Mouse (Mus musculus) kidney, adult 2 months (tissue): ENCODE results near the gene Stk26. TPM values are rescaled to one million over a fixed set of nuclear protein-coding genes. Genes with fewer than 3 reads are reported as not detected.

Experiments used
- DNase-seq: peaks from one replicate; pipeline ENCODE4 v3.0.0; 2021
- H3K27ac ChIP-seq: fragments of 200-500 bp; 2 replicates; pipeline ENCODE4 v1.5.1; 2012; ENCODE audit warnings: low read depth, low read length, control low read depth, inconsistent platforms; ENCODE audit not compliant: insufficient read depth
- H3K27me3 ChIP-seq: fragments of 200-500 bp; replicated peaks from 2 replicates; pipeline ENCODE4 v1.6.1; 2012; ENCODE audit warnings: mild to moderate bottlenecking, moderate library complexity, low read length, inconsistent platforms; ENCODE audit not compliant: control insufficient read depth, insufficient read depth
- H3K36me3 ChIP-seq: fragments of 200-500 bp; 2 replicates; pipeline ENCODE4 v1.6.1; 2012; ENCODE audit warnings: mild to moderate bottlenecking, moderate library complexity, low read length, inconsistent platforms; ENCODE audit not compliant: control insufficient read depth, insufficient read depth
- H3K4me1 ChIP-seq: fragments of 200-500 bp; 2 replicates; pipeline ENCODE4 v1.6.1; 2011; ENCODE audit warnings: low read length; ENCODE audit not compliant: control insufficient read depth, insufficient read depth
- H3K4me3 ChIP-seq: fragments of 200-500 bp; 2 replicates; pipeline ENCODE4 v1.5.1; 2011; ENCODE audit warnings: mild to moderate bottlenecking, low read depth, low read length, control low read depth; ENCODE audit not compliant: insufficient read depth
- CTCF ChIP-seq: fragments of 200-500 bp; conservative IDR thresholded peaks from 2 replicates; pipeline ENCODE4 v1.5.1; 2011; ENCODE audit warnings: low read depth, mild to moderate bottlenecking, control low read depth, low read length, moderate library complexity, mixed read lengths; ENCODE audit not compliant: insufficient read depth, insufficient read length
- POLR2A ChIP-seq: fragments of 200-500 bp; IDR thresholded peaks from one replicate; pipeline ENCODE4 v1.6.1; 2011; ENCODE audit warnings: low read depth, low read length, control low read depth
- WGBS: fragments of 180-500 bp; shearing (Covaris S2); methylation state at CpG from one replicate; pipeline ENCODE4 v1.1.7; 2018; 5-methylcytosine and 5-hydroxymethylcytosine counted together
- polyA plus RNA-seq: library from polyadenylated mRNA; depleted of rRNA; stranded (reverse); fragments of >200 nt; gene quantifications from 2 replicates; pipeline ENCODE4 v1.2.3, GENCODE M21; 2012; rRNA removed

The Stk26 gene
- 0.94 and 1.6 TPM in 2 replicates for polyA plus RNA-seq

- H3K27me3 ChIP-seq: no peaks in the 10 kb centered on the region
- H3K27ac ChIP-seq: no peak within 1 kb of the TSS
- H3K4me1 ChIP-seq: no peaks in the 10 kb centered on the region
- DNase-seq: peak; percentile 41
- 1% methylated on average over 31 of the region's 31 CpGs for WGBS
- TF ChIP-seq POLR2A (no peak), CTCF (no peak)
- no peaks in the 10 kb centered on the region for H3K36me3 ChIP-seq
- H3K4me3 ChIP-seq: peak within 1 kb of the TSS; percentile 48
These were observed at the start of gene Stk26 for GRCm38 (mm10) chrX:50840847-50841560. Gene Stk26, plus strand, starts transcription at chrX:50841047.

DNA sequence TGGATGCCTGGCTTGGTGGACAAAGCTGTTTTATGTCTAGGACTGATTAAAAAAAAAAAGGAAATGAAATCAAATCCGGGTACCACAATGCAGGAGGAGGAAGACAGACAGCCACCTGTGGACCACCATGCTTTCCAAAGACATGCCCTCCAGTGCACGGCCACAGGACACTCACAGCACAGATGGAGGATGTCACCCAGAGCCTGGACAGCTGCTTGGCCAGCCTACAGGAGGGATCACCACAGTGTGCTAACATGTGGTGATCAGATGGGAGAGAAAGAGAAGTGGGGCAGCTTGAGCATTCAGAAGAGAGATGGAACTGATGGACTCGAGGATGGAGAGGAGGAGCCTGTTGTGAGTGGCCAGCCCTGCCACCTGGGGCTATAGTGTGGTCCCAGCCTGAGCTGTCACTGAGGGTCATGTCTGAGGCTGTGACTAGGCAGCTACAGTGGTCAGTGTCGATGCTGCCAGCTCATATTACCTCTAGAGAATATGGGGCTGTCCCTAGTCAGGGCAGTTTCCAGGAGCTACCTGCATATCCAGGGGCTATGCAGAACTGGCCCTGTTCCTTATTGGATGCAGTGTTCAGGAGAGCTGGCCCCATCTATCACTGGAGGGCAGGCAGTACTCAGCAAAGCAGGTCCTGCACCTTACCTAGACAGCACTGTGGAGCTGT is 47.7 kb upstream of the Stk26 start:
- WGBS: 32% methylated on average over 4 of the region's 4 CpGs
- H3K36me3 ChIP-seq: no peaks in the 10 kb centered on the region
- TF ChIP-seq CTCF (no peak), POLR2A (no peak)
- H3K27ac ChIP-seq: no peak overlapping the region
- no peak overlapping the region for H3K4me3 ChIP-seq
- no peaks in the 10 kb centered on the region for H3K27me3 ChIP-seq
- no peaks in the 10 kb centered on the region for H3K4me1 ChIP-seq
- no peak for DNase-seq

DNA sequence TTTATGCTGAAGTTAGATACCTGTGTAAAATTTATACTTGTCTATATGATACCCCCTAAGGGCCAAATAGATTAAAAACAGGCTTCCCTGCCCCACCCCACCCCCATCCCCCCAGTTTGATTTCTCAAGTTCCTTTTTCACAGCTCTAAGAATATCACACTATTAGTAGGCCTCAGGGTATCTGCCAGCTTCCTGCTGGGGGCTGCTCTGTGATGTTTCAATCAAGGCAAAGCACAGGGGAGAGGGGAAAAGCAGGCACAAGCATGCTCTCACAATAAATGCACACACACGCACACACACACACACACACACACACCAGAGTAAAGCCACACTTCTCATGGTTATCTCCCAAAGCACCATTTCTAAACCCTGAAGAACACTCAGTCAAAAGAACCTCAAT is 43.0 kb upstream of the Stk26 start:
- Histone ChIP-seq H3K27me3 (no peaks in the 10 kb centered on the region), H3K36me3 (no peaks in the 10 kb centered on the region), H3K4me3 (no peak overlapping the region), H3K27ac (no peak overlapping the region), H3K4me1 (no peaks in the 10 kb centered on the region)
- no peak for DNase-seq
- WGBS: 100% methylated on average over 1 of the region's 1 CpGs
- TF ChIP-seq POLR2A (no peak), CTCF (no peak)

- no peak overlapping the region for H3K4me3 ChIP-seq
- 79% methylated on average over 10 of the region's 10 CpGs for WGBS
- H3K4me1 ChIP-seq: no peaks in the 10 kb centered on the region
- TF ChIP-seq POLR2A (no peak), CTCF (no peak)
- H3K27me3 ChIP-seq: no peaks in the 10 kb centered on the region
- H3K27ac ChIP-seq: no peak overlapping the region
- no peak for DNase-seq
- no peaks in the 10 kb centered on the region for H3K36me3 ChIP-seq
These were observed 42.3 kb upstream of the Stk26 start for GRCm38 (mm10) chrX:50798571-50798970.

- Histone ChIP-seq H3K4me3 (no peak overlapping the region), H3K27me3 (no peaks in the 10 kb centered on the region), H3K4me1 (no peaks in the 10 kb centered on the region), H3K36me3 (no peaks in the 10 kb centered on the region), H3K27ac (no peak overlapping the region)
- DNase-seq: peak; percentile 0
- TF ChIP-seq POLR2A: no peak
- TF ChIP-seq CTCF: no peak
- WGBS: 18% methylated on average over 8 of the region's 8 CpGs
These were observed 41.1 kb upstream of the Stk26 start for GRCm38 (mm10) chrX:50799656-50800188.

DNA sequence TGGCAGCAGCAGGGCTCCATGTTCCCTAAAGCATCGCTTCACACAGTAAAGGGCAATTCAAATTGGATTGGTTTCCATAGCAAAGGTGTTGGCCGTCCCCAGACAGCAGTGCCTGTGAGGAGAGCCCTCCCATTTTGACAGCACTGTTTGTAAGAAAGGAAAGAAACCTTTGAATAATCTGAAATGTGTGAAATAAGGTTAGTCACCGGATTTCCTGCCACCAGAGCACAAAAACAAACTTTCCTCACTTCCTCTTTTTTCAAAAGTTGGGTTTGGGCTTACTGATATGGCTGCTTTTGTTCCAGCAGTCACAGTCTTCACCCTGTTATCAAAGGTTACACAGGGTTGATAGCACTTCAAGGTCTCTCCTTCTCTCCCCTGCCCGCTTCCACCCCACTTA is 35.2 kb upstream of the Stk26 start:
- no peak for TF ChIP-seq CTCF
- Histone ChIP-seq H3K36me3 (no peaks in the 10 kb centered on the region), H3K4me1 (no peaks in the 10 kb centered on the region), H3K27me3 (no peaks in the 10 kb centered on the region), H3K27ac (no peak overlapping the region), H3K4me3 (no peak overlapping the region)
- WGBS: 56% methylated on average over 4 of the region's 4 CpGs
- DNase-seq: no peak

- H3K4me1 ChIP-seq: no peaks in the 10 kb centered on the region
- H3K27me3 ChIP-seq: no peaks in the 10 kb centered on the region
- DNase-seq: no peak
- no peaks in the 10 kb centered on the region for H3K36me3 ChIP-seq
- TF ChIP-seq CTCF: no peak
- TF ChIP-seq POLR2A: no peak
- WGBS: 50% methylated on average over 6 of the region's 6 CpGs
- H3K27ac ChIP-seq: no peak overlapping the region
- no peak overlapping the region for H3K4me3 ChIP-seq
These were observed 17.0 kb upstream of the Stk26 start for GRCm38 (mm10) chrX:50823856-50824255.
